Mouse (Mus musculus) heart, postnatal 25 days (tissue): ENCODE results near the gene Lrba. TPM values are rescaled to one million over a fixed set of nuclear protein-coding genes. Genes with fewer than 3 reads are reported as not detected.

Experiments
- DNase-seq: peaks from one replicate; pipeline ENCODE4 v3.0.0; 2022; ENCODE audit warnings: low spot score
- intact Hi-C: fragments of 180-260 bp; cut with DNase I; formaldehyde crosslinking; loops from one replicate; pipeline ENCODE4 v1.15.1; 2025
- total RNA-seq, 2 experiments: library from RNA; stranded (reverse); gene quantifications; 2 replicates each; pipeline ENCODE4 v1.2.3; 2021

The Lrba gene
- total RNA-seq, 2 experiments from 2014 or later = 17.4 to 23.1 TPM

DNA sequence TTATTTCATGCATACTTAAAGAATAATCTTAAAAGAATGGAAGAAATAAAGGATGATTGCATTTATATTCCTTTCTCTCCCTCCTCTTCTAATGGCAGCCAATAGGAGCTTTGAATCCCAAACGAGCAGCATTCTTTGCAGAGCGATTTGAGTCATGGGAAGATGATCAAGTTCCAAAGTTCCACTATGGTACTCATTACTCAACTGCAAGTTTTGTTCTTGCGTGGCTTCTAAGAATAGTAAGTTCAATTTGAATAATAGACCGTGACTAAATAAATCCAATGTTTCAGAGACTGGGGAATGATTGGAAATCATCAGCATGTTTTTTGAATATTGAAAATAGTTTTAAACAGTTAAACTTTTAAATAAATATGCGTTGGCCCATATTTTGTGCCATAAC, 416.9 kb downstream of the Lrba start:
- intact Hi-C loops = no loop called here
- no peak for DNase-seq

DNA sequence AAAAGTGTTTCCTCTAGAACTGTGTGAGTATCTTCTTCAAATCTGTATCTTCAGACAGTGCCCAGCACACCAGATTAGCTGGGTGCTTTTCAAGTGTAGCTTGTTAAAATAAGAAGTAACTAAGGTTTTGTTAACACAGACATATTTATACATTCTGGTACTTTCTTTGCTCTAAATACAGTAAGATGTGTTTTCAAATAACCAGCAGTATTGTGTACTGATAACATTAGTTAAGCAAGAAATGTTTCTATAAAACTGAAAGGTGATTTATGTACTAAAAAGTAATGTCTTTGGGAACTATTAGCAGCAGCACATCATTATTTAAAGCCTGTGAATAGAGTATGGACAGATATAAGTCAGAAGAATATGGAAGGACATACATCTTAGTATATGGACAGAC, 417.3 kb downstream of the Lrba start:
- DNase-seq = no peak

GRCm38 (mm10) chr3:86646771-86647170, 422.3 kb downstream of the Lrba start:
- intact Hi-C loops = no loop called here
- no peak for DNase-seq

More for the DNA sequence above, 417.3 kb downstream of the Lrba start:
- intact Hi-C loops = no loop called here

DNA sequence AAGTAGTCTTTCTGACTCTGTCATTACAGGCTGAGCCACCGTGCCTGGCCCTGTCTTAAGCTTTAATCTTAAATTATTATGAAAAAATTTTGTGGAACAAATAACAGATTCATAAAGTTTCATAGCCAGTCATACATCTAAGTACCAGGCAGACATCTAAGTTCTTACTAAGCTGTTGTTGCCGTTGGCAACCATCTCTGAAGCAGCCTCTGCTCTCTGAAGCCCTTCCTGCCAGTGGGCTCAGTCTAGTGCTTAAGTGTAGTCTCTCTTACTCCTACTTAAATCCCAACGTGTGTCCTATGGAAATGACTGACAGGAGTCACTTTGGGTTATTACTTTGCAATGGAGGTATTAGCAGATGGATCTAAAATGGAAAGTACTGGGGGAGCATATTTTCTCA, 426.5 kb downstream of the Lrba start:
- intact Hi-C loops = no loop called here
- DNase-seq = no peak

GRCm38 (mm10) chr3:86659326-86659725, 434.8 kb downstream of the Lrba start:
- intact Hi-C loops = no loop called here
- DNase-seq = no peak

DNA sequence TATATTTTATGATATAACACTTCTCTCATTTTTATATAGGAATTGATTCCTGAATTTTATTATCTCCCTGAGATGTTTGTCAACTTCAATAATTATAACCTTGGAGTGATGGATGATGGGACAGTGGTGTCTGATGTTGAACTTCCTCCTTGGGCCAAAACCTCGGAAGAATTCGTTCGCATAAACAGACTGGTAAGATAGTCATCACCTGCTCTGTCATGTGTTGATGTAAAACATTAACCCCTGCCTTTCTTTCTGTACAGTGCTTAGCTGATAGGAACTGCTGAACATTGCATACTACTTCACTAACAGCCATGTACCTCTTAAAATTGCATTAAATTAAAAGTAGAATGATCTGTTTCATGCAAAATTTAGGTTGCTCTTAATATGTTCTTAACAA, 439.9 kb downstream of the Lrba start:
- no peak for DNase-seq
- intact Hi-C loops = no loop called here

DNA sequence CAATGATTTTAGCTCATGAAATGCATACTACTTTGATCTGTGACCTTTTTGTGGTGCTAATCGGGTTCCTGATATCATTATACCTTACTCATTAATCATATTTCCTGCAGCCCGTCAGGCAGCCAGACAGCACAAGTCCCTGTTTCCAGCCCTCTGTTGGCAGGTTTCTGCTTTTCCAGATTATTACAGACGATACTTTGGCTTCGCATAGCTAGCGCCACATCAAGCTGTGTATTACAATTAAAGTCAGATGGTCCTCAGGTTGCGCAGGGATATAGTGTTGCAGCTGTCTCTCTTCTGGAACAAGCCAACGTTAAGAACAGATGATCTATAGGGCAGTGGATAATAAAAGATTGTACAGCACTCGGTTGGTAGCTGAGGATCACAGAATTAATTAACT, 443.7 kb downstream of the Lrba start:
- DNase-seq = no peak
- intact Hi-C loops = no loop called here

- DNase-seq = no peak
- intact Hi-C loops = no loop called here
Observed at GRCm38 (mm10) chr3:86677573-86678155, 453.2 kb downstream of the Lrba start.

DNA sequence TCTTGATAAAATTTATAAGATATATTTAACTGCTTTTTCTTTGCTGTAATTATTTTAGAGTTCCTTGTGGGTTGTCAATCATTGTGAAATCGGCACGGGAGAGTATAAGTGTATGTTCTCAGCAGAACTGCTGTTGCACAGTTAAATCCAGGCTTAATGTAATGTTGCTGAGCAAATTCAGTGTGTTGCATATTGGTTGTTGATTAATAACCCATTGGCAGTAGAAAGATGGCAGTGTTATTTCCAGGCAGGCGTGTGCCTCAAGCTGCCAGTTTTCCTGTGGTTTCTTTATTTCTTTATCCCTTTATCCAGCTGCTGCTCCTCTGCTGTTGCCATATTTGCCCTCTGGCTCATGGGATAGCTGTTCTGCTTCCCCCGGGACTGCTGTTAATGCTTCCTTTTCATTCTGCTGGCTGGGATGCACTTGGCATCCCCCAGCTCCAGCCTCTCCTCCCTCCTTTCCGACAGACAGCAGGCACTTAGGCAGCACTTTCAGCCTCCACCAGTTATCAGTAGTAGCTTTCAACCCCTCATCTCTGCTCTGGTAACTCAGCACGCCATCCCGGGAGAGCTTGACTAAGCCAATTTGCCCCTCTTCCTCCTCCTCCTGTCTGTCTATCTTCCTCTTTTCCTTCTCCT, 463.2 kb downstream of the Lrba start:
- DNase-seq = no peak

GRCm38 (mm10) chr3:86688438-86688837, 464.0 kb downstream of the Lrba start:
- DNase-seq = no peak
- intact Hi-C loops = no loop called here

More for the DNA sequence above, 463.2 kb downstream of the Lrba start:
- intact Hi-C loops = no loop called here

DNA sequence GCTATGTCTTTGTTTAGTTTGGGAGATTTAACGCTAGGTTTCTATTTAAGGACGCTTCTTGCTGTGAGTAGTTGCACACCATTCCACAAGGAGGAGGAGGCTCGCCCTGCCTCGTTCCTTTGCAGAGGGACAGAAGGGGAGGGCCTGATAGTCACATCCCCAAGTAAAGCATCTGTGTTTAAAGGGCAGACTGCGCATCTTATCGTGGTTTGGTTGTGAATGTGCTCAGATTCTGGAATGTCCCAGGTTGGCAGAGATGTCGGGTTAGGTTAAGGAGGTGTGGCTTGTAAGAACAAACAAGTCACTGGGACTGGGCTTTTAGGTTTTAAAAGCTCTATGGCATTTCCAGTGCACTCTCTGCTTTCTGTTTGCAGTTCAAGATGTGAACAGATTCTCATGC, 464.8 kb downstream of the Lrba start:
- DNase-seq = no peak
- intact Hi-C loops = no loop called here

GRCm38 (mm10) chr3:86692779-86693178, 468.3 kb downstream of the Lrba start:
- no peak for DNase-seq
- intact Hi-C loops = no loop called here

DNA sequence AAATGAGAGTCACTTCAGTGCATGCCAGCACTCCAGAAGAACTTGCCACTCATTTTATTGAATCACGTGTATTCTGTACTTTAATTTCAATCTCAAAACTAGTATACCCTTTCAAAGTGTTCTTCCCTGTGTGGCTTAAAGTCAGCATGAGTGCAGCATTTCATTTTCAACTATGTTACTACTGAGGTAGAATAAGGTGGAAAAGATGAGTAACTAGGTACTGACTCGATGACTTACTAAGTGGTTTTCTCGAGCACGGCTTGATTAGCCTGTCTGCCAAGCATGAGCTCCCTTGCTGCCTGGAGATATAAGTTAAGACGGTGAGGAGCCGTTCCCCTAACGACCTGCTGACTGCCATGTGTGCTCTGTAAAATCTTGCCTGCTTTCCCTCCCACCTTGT, 469.1 kb downstream of the Lrba start:
- intact Hi-C loops = no loop called here
- no peak for DNase-seq

DNA sequence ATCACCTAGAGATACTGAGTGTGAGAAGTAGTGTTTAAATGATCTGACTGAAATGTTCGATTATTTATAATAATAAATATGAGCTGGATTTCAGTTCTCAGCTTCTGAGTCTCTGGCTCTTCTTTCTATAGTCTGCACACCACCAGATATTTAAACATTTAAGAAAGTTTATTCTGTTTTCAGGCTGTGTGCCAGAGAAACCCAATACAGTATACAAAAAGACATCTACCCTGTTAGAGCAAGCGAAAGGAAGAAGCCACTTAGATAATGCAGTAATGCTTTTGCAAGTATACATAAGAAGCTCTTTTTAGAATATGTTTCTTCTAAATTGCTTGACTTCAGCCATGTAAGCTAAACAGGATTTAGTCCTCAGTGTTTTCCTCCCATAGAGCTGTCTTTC, 474.5 kb downstream of the Lrba start:
- DNase-seq = no peak
- intact Hi-C loops = no loop called here

GRCm38 (mm10) chr3:86701163-86701563, 476.7 kb downstream of the Lrba start:
- intact Hi-C loops = loop anchor here (10.0 kb wide), 1 partner anchor 144 kb away; no protein-coding TSS in a partner anchor
- DNase-seq = no peak

GRCm38 (mm10) chr3:86709472-86709871, 485.0 kb downstream of the Lrba start:
- no peak for DNase-seq

DNA sequence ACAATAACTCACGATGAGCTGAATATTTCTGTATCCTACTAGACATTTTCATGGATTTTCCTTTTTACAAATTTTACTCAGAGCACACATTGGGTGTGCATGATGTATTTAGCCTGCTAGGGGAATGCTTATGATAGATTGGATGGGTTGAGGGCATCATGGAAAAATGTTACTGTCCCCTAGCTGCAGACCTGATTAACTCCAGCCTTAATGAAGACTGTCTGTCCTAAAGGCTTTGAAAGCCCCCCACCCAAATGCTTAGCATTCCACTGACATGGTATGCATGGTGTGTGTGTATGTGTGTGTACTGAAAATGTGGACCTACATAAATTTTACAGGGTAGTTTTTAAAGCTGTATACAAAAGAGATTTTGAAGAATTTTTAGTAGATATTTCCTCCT, 487.1 kb downstream of the Lrba start:
- intact Hi-C loops = no loop called here
- no peak for DNase-seq

More at GRCm38 (mm10) chr3:86709472-86709871, 485.0 kb downstream of the Lrba start:
- intact Hi-C loops = loop anchor here (10.0 kb wide), 1 partner anchor 135 kb away; no protein-coding TSS in a partner anchor

DNA sequence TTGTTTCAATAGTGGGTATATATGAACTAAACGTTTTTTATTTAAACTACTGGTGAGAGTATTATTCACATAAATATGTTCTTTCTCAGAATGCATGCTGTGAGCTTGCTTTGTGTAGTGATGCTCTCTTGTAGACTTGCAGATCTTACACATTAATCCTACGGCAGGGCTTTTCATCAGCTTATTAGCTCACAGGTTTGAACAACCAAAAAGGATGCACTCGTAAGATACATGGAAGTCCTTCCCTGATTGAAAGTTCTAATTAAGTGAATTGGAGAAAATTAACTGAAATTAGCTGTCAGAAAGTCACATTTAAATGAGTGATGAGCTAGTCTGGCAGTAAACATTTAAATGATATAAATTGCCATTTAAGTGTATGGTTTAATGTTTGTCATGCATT, 488.3 kb downstream of the Lrba start:
- intact Hi-C loops = no loop called here
- DNase-seq = no peak

DNA sequence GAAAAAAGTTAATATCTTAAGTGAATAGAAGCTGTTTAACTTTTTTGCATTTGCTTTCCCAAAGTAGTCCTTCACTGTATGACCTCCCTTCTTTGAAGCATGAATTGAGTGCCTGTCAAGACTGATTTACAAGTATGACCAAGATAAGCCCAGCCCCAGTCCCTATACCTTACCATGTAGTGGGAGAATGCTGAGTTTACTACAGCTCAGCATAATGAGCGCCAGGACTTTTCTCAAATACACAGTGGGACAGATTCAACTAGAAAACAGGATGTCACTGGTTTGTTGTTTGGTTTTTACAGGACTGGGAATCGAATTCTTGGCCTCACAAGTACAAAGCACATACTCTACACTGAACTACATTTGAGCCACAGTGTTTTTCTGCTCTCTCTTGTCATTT, 490.0 kb downstream of the Lrba start:
- no peak for DNase-seq
- intact Hi-C loops = no loop called here

DNA sequence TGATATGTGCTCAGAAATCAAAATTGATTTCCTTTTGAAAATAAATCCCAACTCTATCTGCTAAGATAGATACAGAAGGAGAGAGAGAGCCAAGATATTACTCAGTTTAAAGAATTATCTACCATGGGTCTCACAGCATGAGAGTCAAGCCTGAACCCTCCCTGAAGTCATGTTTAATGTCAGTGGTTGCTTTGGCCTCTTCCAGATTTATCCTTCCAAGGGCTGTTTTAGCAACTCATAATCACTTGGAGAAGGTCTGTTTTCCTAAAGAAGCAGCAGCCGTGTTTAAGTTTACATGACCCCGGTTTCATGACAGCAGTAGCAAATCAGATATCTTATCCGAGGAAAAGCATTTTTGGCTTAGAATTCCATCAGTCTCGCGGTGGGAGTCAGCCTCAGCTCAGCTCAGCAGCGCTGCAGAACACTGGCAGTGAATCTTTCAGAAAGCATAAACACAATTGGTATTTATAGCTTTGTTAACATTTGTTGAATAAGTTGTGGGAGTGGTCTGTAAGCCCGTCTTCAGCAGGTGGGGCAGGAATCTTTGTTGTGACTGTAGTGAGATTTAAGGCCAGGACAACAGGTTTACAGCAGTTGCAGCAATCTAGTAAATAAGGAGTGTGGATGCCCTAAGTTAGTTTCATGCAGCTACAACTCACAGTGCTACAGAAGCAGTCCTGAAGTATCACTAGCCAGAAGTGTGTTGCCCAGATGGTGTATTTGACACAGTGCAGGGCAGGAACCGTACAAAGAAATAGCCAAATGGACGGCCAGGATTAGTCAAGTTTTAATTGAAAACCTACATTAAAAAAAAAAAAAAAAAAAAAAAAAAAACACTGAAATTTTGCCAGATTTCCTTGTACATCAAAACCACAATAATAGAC, 499.2 kb downstream of the Lrba start:
- DNase-seq = no peak
- intact Hi-C loops = no loop called here

GRCm38 (mm10) chr3:86725113-86725512, 500.6 kb downstream of the Lrba start:
- DNase-seq = no peak
- intact Hi-C loops = no loop called here
